Mouse (Mus musculus) embryonic facial prominence, embryonic 12.5 days (tissue): ENCODE data around the gene Zfp317. TPM values are rescaled to one million over a fixed set of nuclear protein-coding genes. Genes with fewer than 3 reads are reported as not detected.

Source experiments
- polyA plus RNA-seq: library from polyadenylated mRNA; unstranded; fragments of >200 nt; fragmentation: Nextera tagmentation; extraction: Ambion mirVana; gene quantifications from 2 replicates; pipeline ENCODE4 v1.2.1, GENCODE M21; 2016

Zfp317 gene
- polyA plus RNA-seq, 1 experiment from 2014 or later: 37.0 TPM

Other genes with a start within 250 kb of the Zfp317 start
- gene Olfr847, start 243.4 kb upstream of the Zfp317 start, polyA plus RNA-seq: not detected in 2 replicates
- not detected in 2 replicates for gene Olfr849, start 181.8 kb upstream of the Zfp317 start, polyA plus RNA-seq
- gene Olfr850, start 143.9 kb upstream of the Zfp317 start, polyA plus RNA-seq: not detected in 2 replicates
- gene Olfr851, start 128.8 kb upstream of the Zfp317 start, polyA plus RNA-seq: not detected in 2 replicates
- gene Olfr853, start 81.0 kb upstream of the Zfp317 start, polyA plus RNA-seq: not detected in 2 replicates
- not detected in 2 replicates for gene Olfr854, start 54.7 kb upstream of the Zfp317 start, polyA plus RNA-seq
- not detected in 2 replicates for gene Olfr855, start 39.5 kb upstream of the Zfp317 start, polyA plus RNA-seq
- not detected in 2 replicates for gene Olfr857, start 87.3 kb downstream of the Zfp317 start, polyA plus RNA-seq
- gene Olfr58, start 158.2 kb downstream of the Zfp317 start, polyA plus RNA-seq: not detected in 2 replicates
- not detected in 2 replicates for gene Olfr859, start 182.8 kb downstream of the Zfp317 start, polyA plus RNA-seq
- not detected in 2 replicates for gene Olfr860, start 227.6 kb downstream of the Zfp317 start, polyA plus RNA-seq